Mouse (Mus musculus) liver, adult 2 months (tissue): ENCODE data around the gene Vmn1r78.
"Not testable (repeated sequence)": the region's sequence is repeated elsewhere in the genome, so short reads cannot be mapped to it uniquely, and the experiment has no call there.

Experiments
- CTCF ChIP-seq: fragments of 200-500 bp; IDR thresholded peaks from 2 replicates; pipeline ENCODE4 v1.5.1; 2011; ENCODE audit warnings: low read depth, low read length, control low read depth
- POLR2A ChIP-seq: fragments of 200-500 bp; IDR thresholded peaks from 2 replicates; pipeline ENCODE4 v1.6.1; 2011; ENCODE audit warnings: low read length, control low read depth; ENCODE audit not compliant: insufficient read depth; ENCODE audit errors: extremely low read depth

- not testable (repeated sequence) for TF ChIP-seq CTCF, POLR2A
Observed at GRCm38 (mm10) chr7:12156463-12156862, 6.4 kb downstream of the Vmn1r78 start.
